Mouse (Mus musculus) G1E (cell line): ENCODE results near the gene Slc8b1.

Experiments used
- CTCF ChIP-seq: IDR thresholded peaks from 2 replicates; pipeline ENCODE4 v1.5.1; 2012; ENCODE audit warnings: low read depth, low read length, inconsistent platforms, mixed read lengths
- GATA1 ChIP-seq: IDR thresholded peaks from 2 replicates; pipeline ENCODE4 v1.6.1; 2012; ENCODE audit warnings: borderline replicate concordance, low read length, inconsistent platforms, mixed read lengths
- GATA2 ChIP-seq: IDR thresholded peaks from 2 replicates; pipeline ENCODE4 v1.6.1; 2012; ENCODE audit warnings: low read depth, low read length, inconsistent platforms, borderline replicate concordance
- POLR2AphosphoS5 ChIP-seq: IDR thresholded peaks from 2 replicates; pipeline ENCODE4 v1.6.1; 2012; ENCODE audit warnings: low read depth, low read length, inconsistent platforms; ENCODE audit not compliant: insufficient replicate concordance
- TAL1 ChIP-seq: conservative IDR thresholded peaks from 2 replicates; pipeline ENCODE4 v1.6.1; 2012; ENCODE audit warnings: low read depth, low read length, inconsistent platforms, mixed read lengths

- TF ChIP-seq CTCF (no peak), GATA1 (no peak), GATA2 (no peak), TAL1 (no peak), POLR2AphosphoS5 (no peak)
Observed at GRCm38 (mm10) chr5:120577935-120578441, 67.0 kb downstream of the Slc8b1 start.
